Mouse (Mus musculus) urinary bladder, adult 2 months (tissue): ENCODE data around the gene Sys1. TPM values are rescaled to one million over a fixed set of nuclear protein-coding genes. Genes with fewer than 3 reads are reported as not detected.

ENCODE experiments used
- polyA plus RNA-seq: library from polyadenylated mRNA; depleted of rRNA; stranded (reverse); fragments of >200 nt; gene quantifications from 2 replicates; pipeline ENCODE4 v1.2.3, GENCODE M21; 2012; rRNA removed

Gene Sys1
- polyA plus RNA-seq, 1 experiment, result 45.9 TPM

Other genes starting within 250 kb of the Sys1 start
- gene Wfdc15b, start 235.3 kb upstream of the Sys1 start, polyA plus RNA-seq, result 90.6 and 114 TPM in 2 replicates
- not detected in 2 replicates for gene Svs2, start 218.5 kb upstream of the Sys1 start, polyA plus RNA-seq
- gene Svs3b, start 200.3 kb upstream of the Sys1 start, polyA plus RNA-seq, result not detected in 2 replicates
- not detected in 2 replicates for gene Svs4, start 178.5 kb upstream of the Sys1 start, polyA plus RNA-seq
- not detected in 2 replicates for gene Svs3a, start 167.7 kb upstream of the Sys1 start, polyA plus RNA-seq
- gene Svs6, start 140.2 kb upstream of the Sys1 start, polyA plus RNA-seq, result not detected in 2 replicates
- 0.11 TPM in 1 of 2 replicates, not detected in the other for gene Svs5, start 124.2 kb upstream of the Sys1 start, polyA plus RNA-seq
- gene Slpi, start 67.9 kb upstream of the Sys1 start, polyA plus RNA-seq, result 28.3 and 42.1 TPM in 2 replicates
- 0.01 TPM in 1 of 2 replicates, not detected in the other for gene Rbpjl, start 53.8 kb upstream of the Sys1 start, polyA plus RNA-seq
- 3.1 and 3.4 TPM in 2 replicates for gene Matn4, start 51.8 kb upstream of the Sys1 start, polyA plus RNA-seq
- gene Sdc4, start 13.1 kb upstream of the Sys1 start, polyA plus RNA-seq, result 150 and 162 TPM in 2 replicates
- 3.0 and 4.4 TPM in 2 replicates for gene Gm20458, start 4.0 kb downstream of the Sys1 start, polyA plus RNA-seq
- gene Trp53tg5, start 16.8 kb downstream of the Sys1 start, polyA plus RNA-seq, result not detected in 2 replicates
- gene Dbndd2, start 29.1 kb downstream of the Sys1 start, polyA plus RNA-seq, result 124 and 133 TPM in 2 replicates
- gene Pigt, start 40.6 kb downstream of the Sys1 start, polyA plus RNA-seq, result 55.9 and 71.5 TPM in 2 replicates
- 775 and 802 TPM in 2 replicates for gene Wfdc2, start 105.4 kb downstream of the Sys1 start, polyA plus RNA-seq
- gene Spint3, start 116.5 kb downstream of the Sys1 start, polyA plus RNA-seq, result 0.14 and 0.31 TPM in 2 replicates
- gene Wfdc6a, start 128.5 kb downstream of the Sys1 start, polyA plus RNA-seq, result 1.3 and 2.0 TPM in 2 replicates
- gene Eppin, start 136.6 kb downstream of the Sys1 start, polyA plus RNA-seq, result not detected in 2 replicates
- not detected in 2 replicates for gene Wfdc6b, start 156.6 kb downstream of the Sys1 start, polyA plus RNA-seq
- not detected in 2 replicates for gene Wfdc8, start 156.7 kb downstream of the Sys1 start, polyA plus RNA-seq
- gene Wfdc16, start 181.8 kb downstream of the Sys1 start, polyA plus RNA-seq, result not detected in 2 replicates
- 4.9 and 7.1 TPM in 2 replicates for gene Wfdc10, start 199.1 kb downstream of the Sys1 start, polyA plus RNA-seq
- not detected in 2 replicates for gene Wfdc9, start 199.6 kb downstream of the Sys1 start, polyA plus RNA-seq
- not detected in 2 replicates for gene Wfdc11, start 217.1 kb downstream of the Sys1 start, polyA plus RNA-seq
- 1.1 and 1.2 TPM in 2 replicates for gene Wfdc13, start 228.1 kb downstream of the Sys1 start, polyA plus RNA-seq
- not detected in 2 replicates for gene Spint4, start 241.5 kb downstream of the Sys1 start, polyA plus RNA-seq